Mouse (Mus musculus) testis, adult 2 months (tissue): Measurements from ENCODE around the gene Stambp.

ENCODE experiments used
- CTCF ChIP-seq: fragments of 200-500 bp; IDR thresholded peaks from 2 replicates; pipeline ENCODE4 v1.5.1; 2012; ENCODE audit warnings: low read depth, mild to moderate bottlenecking, inconsistent platforms, low read length, moderate library complexity; ENCODE audit not compliant: control insufficient read depth, insufficient read depth, insufficient replicate concordance
- POLR2A ChIP-seq: fragments of 200-500 bp; IDR thresholded peaks from 2 replicates; pipeline ENCODE4 v1.6.1; 2012; ENCODE audit warnings: low read depth, mild to moderate bottlenecking, inconsistent platforms, low read length, moderate library complexity; ENCODE audit not compliant: control insufficient read depth

DNA sequence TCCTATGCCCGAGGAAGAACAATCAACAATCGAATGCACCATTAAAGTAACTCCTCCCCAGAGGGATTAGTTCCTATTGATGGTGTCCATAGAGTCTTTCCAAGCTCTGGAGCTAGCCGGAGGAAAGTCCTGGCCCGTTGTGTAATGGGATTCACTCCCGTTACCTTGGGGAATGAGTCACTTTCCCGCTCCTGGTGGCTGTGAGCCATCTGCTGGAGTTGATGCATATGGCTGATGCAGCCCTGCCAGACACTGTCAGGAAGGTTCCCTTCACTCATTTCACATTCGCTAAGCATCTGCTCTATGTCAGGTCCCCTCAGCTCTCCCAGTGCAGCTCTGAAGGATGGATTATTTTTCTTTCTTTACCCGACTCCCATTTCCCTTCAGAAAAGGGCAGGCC lies 63.1 kb downstream of the Stambp start:
- TF ChIP-seq CTCF (no peak), POLR2A (no peak)
